Mouse (Mus musculus) adrenal gland, postnatal 10 days (tissue): ENCODE measurements at regions not wholly inside any gene's neighbourhood (a gene's known extent, or its start where the extent isn't known, plus 50 kb on each side); places are given as distances from the start of the nearest gene placed in this dataset.

ENCODE experiments used
- DNase-seq: peaks from one replicate; pipeline ENCODE4 v3.0.0; 2021; ENCODE audit warnings: mixed read lengths

- DNase-seq, result no peak
Measured at GRCm38 (mm10) chr5:13654173-13654572, 137.2 kb upstream of the Speer3 start.

GRCm38 (mm10) chr5:13658301-13658700, 133.1 kb upstream of the Speer3 start:
- peak; percentile 25 for DNase-seq

- DNase-seq, result no peak
Measured at GRCm38 (mm10) chr5:13659514-13659913, 131.9 kb upstream of the Speer3 start.

GRCm38 (mm10) chr5:13667444-13667843, 124.0 kb upstream of the Speer3 start:
- DNase-seq, result no peak

GRCm38 (mm10) chr5:13668840-13669239, 122.6 kb upstream of the Speer3 start:
- DNase-seq, result no peak

GRCm38 (mm10) chr5:13690929-13691806, 100.3 kb upstream of the Speer3 start:
- DNase-seq, result no peak

GRCm38 (mm10) chr5:13694847-13695246, 96.6 kb upstream of the Speer3 start:
- DNase-seq, result no peak
